Mouse (Mus musculus): Measurements from ENCODE around the gene Plch2. TPM values are rescaled to one million over a fixed set of nuclear protein-coding genes. Genes with fewer than 3 reads are reported as not detected.
A peak's percentile ranks its signal among the peaks of the same experiment; 100 is the strongest.

The Plch2 gene
- polyA plus RNA-seq, 1 experiment from 2014 or later = 12.7 TPM

- H3K4me3 ChIP-seq = no peak overlapping the region
- peak overlapping the region; percentile 89 for H3K27ac ChIP-seq (replicated peaks)
- no peaks in the 10 kb centered on the region for H3K27me3 ChIP-seq
- peak; percentile 71 for ATAC-seq (replicated peaks)
- no peak overlapping the region for H3K9ac ChIP-seq (replicated peaks)
- H3K9me3 ChIP-seq = no peaks in the 10 kb centered on the region
- H3K4me2 ChIP-seq (replicated peaks) = peak overlapping the region; percentile 6; the same call in 1 of the 2 replicates
- H3K4me1 ChIP-seq = peaks cover 44% of the 10 kb centered on the region
- no peaks in the 10 kb centered on the region for H3K36me3 ChIP-seq
- 23% methylated on average over 14 of the region's 14 CpGs for WGBS
These were observed 108.3 kb downstream of the Plch2 start for GRCm38 (mm10) chr4:154948066-154948939.

GRCm38 (mm10) chr4:154946319-154946718, 110.3 kb downstream of the Plch2 start:
- Histone ChIP-seq H3K4me3 (peak overlapping the region; percentile 28), H3K27ac (replicated peaks) (peak overlapping the region; percentile 27; the same call in 1 of the 2 replicates), H3K36me3 (no peaks in the 10 kb centered on the region), H3K4me2 (replicated peaks) (peak overlapping the region; percentile 48), H3K9me3 (no peaks in the 10 kb centered on the region), H3K9ac (replicated peaks) (peak overlapping the region; percentile 37), H3K4me1 (peaks cover 32% of the 10 kb centered on the region), H3K27me3 (no peaks in the 10 kb centered on the region)
- 3% methylated on average over 8 of the region's 8 CpGs for WGBS
- peak; percentile 75 for ATAC-seq (replicated peaks)

DNA sequence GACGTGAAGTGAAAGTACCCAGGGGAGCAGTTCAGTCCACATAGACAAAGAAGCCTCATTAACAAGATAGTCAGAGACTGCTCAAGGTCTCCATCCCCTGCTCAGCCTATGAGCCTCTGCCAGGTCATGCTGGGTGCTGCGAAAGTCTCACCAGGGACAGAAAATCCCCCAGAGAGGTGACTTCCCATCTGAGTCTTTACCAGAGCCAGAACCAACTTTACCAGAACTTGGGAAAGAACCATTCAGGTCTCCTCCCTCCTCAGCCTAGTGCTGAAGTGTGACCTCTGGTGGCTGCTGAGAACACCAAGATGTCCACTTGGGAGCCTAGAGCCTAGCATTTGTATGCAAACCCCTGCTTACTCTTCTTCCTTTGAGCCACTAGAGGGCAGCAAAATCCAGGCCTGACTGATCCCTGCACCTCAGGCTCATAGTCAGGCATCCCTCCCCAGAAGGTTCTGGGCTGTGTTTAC, 112.4 kb downstream of the Plch2 start:
- Histone ChIP-seq H3K9me3 (no peaks in the 10 kb centered on the region), H3K36me3 (no peaks in the 10 kb centered on the region), H3K27me3 (no peaks in the 10 kb centered on the region), H3K4me1 (peaks cover 25% of the 10 kb centered on the region), H3K9ac (replicated peaks) (no peak overlapping the region), H3K4me2 (replicated peaks) (no peak overlapping the region), H3K4me3 (no peak overlapping the region), H3K27ac (replicated peaks) (no peak overlapping the region)
- 26% methylated on average over 2 of the region's 2 CpGs for WGBS
- ATAC-seq (replicated peaks) = peak; percentile 76

DNA sequence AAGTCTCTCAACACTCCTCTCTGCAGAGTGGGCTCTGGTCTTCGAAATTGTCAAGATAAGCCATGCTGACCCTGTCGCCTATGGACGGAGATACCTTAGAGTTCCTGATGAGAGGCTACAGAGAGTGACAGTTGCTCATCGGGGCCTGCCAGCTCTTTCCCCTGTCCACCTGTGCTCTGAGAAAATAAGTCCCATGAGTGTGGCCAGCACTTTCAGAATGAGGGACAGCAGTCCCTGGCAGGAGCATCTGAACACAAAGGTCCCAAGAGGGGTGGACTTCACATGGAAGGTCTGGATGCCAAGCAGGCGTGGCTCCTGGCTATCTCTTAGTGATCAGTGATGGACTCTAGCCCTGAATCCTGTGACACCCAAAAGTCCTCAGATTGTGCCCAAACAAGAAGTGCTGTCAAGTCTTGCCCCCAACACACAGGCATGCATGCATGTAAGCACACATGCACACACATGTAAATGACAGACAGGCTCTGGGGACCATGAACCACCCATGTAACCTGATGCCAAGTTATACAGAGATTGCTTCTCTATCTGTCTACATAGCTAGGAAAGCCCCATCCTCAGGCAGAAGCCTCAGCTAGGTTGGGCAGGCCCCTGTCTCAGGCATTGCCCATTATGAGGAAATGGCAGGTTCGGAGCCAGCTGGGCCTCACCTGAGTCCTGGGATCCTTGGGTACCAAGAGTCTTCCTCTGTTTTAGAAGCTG, 113.1 kb downstream of the Plch2 start:
- 86% methylated on average over 6 of the region's 6 CpGs for WGBS
- no peak for ATAC-seq (replicated peaks)

DNA sequence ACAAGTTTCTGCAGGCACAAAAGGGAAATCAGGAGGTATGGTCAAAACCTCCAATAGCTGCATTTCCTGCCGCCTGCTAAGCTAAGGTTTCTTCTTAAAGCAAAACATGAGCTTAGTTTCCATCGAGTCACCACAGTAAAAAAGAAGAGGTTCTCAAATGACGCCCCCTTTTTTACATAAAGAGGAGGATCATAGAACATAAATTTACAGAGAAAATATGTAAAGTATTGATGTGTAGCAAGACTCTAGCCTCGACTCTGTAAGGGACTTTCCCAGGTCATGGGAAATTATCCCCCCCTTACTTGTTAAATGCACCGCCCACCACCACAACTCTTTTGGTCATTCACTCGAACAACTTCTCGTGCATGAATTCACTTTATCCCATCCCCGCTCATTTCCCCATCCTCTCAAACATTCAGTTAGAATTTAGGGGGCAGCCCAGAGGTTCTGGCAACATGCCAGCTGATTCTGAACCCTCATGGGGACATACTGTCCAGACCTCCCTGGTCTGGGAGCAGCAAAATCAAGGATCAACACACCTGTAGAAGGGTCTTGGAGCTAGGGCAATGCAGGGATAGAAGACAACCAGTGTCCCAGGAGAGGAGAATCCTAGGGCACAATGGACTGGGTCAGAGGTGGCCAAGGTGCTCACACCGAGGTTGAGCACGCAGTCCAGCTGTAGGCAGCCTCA, 113.8 kb downstream of the Plch2 start:
- Histone ChIP-seq H3K9ac (replicated peaks) (no peak overlapping the region), H3K36me3 (no peaks in the 10 kb centered on the region), H3K4me1 (peaks cover 13% of the 10 kb centered on the region), H3K27me3 (no peaks in the 10 kb centered on the region), H3K4me2 (replicated peaks) (no peak overlapping the region), H3K9me3 (no peaks in the 10 kb centered on the region), H3K27ac (replicated peaks) (no peak overlapping the region), H3K4me3 (no peak overlapping the region)
- 88% methylated on average over 10 of the region's 10 CpGs for WGBS
- no peak for ATAC-seq (replicated peaks)

More for the DNA sequence above, 113.1 kb downstream of the Plch2 start:
- no peak overlapping the region for H3K9ac ChIP-seq (replicated peaks)
- peaks cover 19% of the 10 kb centered on the region for H3K4me1 ChIP-seq
- no peaks in the 10 kb centered on the region for H3K36me3 ChIP-seq
- no peaks in the 10 kb centered on the region for H3K27me3 ChIP-seq
- H3K4me3 ChIP-seq = no peak overlapping the region
- no peaks in the 10 kb centered on the region for H3K9me3 ChIP-seq
- no peak overlapping the region for H3K27ac ChIP-seq (replicated peaks)
- no peak overlapping the region for H3K4me2 ChIP-seq (replicated peaks)

- Histone ChIP-seq H3K27ac (replicated peaks) (no peak overlapping the region), H3K4me3 (no peak overlapping the region), H3K4me2 (replicated peaks) (no peak overlapping the region), H3K27me3 (no peaks in the 10 kb centered on the region), H3K9ac (replicated peaks) (no peak overlapping the region), H3K36me3 (no peaks in the 10 kb centered on the region), H3K9me3 (no peaks in the 10 kb centered on the region), H3K4me1 (peaks cover 13% of the 10 kb centered on the region)
- ATAC-seq (replicated peaks) = no peak
- 88% methylated on average over 5 of the region's 5 CpGs for WGBS
These were observed 114.8 kb downstream of the Plch2 start for GRCm38 (mm10) chr4:154941831-154942230.

GRCm38 (mm10) chr4:154940156-154940555, 116.4 kb downstream of the Plch2 start:
- H3K4me2 ChIP-seq (replicated peaks) = no peak overlapping the region
- no peaks in the 10 kb centered on the region for H3K9me3 ChIP-seq
- ATAC-seq (replicated peaks) = no peak
- H3K27ac ChIP-seq (replicated peaks) = no peak overlapping the region
- no peaks in the 10 kb centered on the region for H3K4me1 ChIP-seq
- no peak overlapping the region for H3K4me3 ChIP-seq
- 89% methylated on average over 2 of the region's 2 CpGs for WGBS
- no peaks in the 10 kb centered on the region for H3K27me3 ChIP-seq
- H3K36me3 ChIP-seq = no peaks in the 10 kb centered on the region
- no peak overlapping the region for H3K9ac ChIP-seq (replicated peaks)

GRCm38 (mm10) chr4:154937746-154938145, 118.8 kb downstream of the Plch2 start:
- ATAC-seq (replicated peaks) = no peak
- 67% methylated on average over 1 of the region's 1 CpGs for whole genome bisulfite sequencing
- H3K9ac ChIP-seq (replicated peaks) = no peak overlapping the region
- H3K4me1 ChIP-seq = no peaks in the 10 kb centered on the region
- H3K9me3 ChIP-seq = no peaks in the 10 kb centered on the region
- H3K4me3 ChIP-seq = no peak overlapping the region
- H3K4me2 ChIP-seq (replicated peaks) = no peak overlapping the region
- no peaks in the 10 kb centered on the region for H3K27me3 ChIP-seq
- no peak overlapping the region for H3K27ac ChIP-seq (replicated peaks)
- H3K36me3 ChIP-seq = no peaks in the 10 kb centered on the region

DNA sequence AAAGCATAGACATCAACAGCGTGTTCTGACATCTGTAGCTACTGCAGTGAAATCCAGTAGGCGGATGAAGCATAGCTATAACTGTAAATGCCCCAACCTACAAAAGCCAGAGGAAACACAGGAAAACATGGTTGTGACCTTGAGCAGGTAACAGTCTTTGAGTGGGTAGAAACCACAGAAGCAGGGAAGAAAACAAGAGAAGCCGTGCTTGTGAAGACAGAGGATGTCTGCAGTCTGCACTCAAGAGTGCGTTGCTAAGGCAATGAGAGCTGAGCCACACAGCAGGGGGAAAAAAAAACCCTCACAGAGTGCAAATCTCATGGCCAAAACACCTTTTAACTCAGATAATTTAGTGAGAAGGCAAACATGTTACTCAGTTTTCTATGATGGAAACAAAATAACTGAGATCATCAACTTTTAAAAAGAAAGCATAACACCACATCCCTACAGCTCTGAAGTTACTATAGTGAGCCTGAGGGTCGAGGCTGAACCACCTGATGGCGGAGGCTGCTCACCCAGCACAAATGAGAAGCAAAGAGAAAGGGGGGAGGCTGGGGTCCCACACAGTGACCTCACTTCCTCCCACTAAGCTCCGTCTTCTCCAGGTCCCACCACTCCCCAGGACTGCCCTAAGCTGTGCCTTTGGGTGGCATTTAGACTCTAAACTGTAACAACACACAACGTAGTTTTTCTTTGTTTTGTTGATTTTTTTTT, 119.9 kb downstream of the Plch2 start:
- 48% methylated on average over 8 of the region's 8 CpGs for WGBS
- no peaks in the 10 kb centered on the region for H3K27me3 ChIP-seq

GRCm38 (mm10) chr4:154935788-154936187, 120.8 kb downstream of the Plch2 start:
- Histone ChIP-seq H3K36me3 (no peaks in the 10 kb centered on the region), H3K27ac (replicated peaks) (no peak overlapping the region), H3K9me3 (no peaks in the 10 kb centered on the region), H3K4me1 (no peaks in the 10 kb centered on the region), H3K4me2 (replicated peaks) (no peak overlapping the region), H3K27me3 (no peaks in the 10 kb centered on the region), H3K9ac (replicated peaks) (no peak overlapping the region), H3K4me3 (no peak overlapping the region)
- 73% methylated on average over 7 of the region's 7 CpGs for WGBS
- ATAC-seq (replicated peaks) = no peak

More for the DNA sequence above, 119.9 kb downstream of the Plch2 start:
- Histone ChIP-seq H3K27ac (replicated peaks) (no peak overlapping the region), H3K4me3 (no peak overlapping the region), H3K36me3 (no peaks in the 10 kb centered on the region), H3K4me2 (replicated peaks) (no peak overlapping the region), H3K9ac (replicated peaks) (no peak overlapping the region), H3K9me3 (no peaks in the 10 kb centered on the region), H3K4me1 (no peaks in the 10 kb centered on the region)
- no peak for ATAC-seq (replicated peaks)

DNA sequence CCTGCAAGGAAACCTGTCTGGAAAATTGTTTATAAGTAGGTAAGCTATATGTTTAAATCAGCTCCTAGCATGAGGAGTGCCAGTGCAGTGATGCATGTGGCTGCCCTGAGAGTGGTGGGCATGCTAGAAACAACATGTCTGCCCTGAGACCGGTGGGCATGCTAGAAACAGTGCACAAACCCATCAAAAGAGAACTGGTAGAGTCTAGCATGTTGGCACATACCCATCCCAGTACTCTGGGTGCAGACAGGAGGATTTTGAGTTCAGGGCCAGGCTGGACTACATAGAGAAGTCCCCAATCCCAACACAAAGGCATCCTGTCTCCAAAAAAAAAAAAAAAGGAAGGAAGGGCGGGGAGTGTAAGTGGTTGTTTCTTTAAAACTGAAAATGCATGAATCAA, 121.8 kb downstream of the Plch2 start:
- H3K27ac ChIP-seq (replicated peaks) = no peak overlapping the region
- no peaks in the 10 kb centered on the region for H3K4me1 ChIP-seq
- no peaks in the 10 kb centered on the region for H3K27me3 ChIP-seq
- no peak overlapping the region for H3K4me3 ChIP-seq
- H3K9ac ChIP-seq (replicated peaks) = no peak overlapping the region
- H3K9me3 ChIP-seq = no peaks in the 10 kb centered on the region
- WGBS = 88% methylated on average over 2 of the region's 2 CpGs
- H3K4me2 ChIP-seq (replicated peaks) = no peak overlapping the region
- no peak for ATAC-seq (replicated peaks)
- H3K36me3 ChIP-seq = no peaks in the 10 kb centered on the region

All from forebrain, embryonic 15.5 days (tissue).